Mouse (Mus musculus): ENCODE results near the gene Coil. TPM values are rescaled to one million over a fixed set of nuclear protein-coding genes. Genes with fewer than 3 reads are reported as not detected.
A peak's percentile ranks its signal among the peaks of the same experiment; 100 is the strongest.

Gene Coil
- 1 to 10 TPM; 4.9 TPM for total RNA-seq (2021)

DNA sequence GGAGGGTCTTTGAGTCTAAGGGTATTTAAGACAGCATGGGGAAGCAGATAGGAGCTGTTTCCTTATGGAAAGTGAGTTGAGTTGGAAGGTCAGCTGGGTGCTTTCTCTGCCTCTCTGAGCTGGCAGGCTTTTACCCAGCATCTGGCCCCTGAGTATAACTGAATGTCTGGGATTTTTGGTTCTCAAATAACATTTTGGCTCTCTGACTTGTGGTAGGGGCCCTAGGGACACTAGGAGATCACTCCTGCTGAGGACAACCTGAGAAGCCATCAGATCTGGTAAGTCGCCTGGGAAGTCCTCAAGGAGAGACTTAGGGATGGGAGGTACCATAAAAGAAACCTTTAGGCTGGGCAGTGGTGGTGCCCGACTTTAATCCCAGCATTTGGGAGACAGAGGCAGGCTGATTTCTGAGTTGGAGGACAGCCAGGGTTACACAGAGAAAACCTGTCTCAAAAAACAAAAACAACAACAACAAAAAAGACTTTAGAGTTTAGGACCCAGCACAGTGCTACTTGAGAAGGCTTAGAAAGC lies at the start of gene Coil:
Gene Coil, plus strand, starts transcription at position 51 of the 531 bp plus-strand sequence.
- intact Hi-C loops (cut with DNase I) = loop anchor here (5.0 kb wide), 2 partner anchors 63 to 123 kb away; no protein-coding TSS in a partner anchor
- no peak for DNase-seq

DNA sequence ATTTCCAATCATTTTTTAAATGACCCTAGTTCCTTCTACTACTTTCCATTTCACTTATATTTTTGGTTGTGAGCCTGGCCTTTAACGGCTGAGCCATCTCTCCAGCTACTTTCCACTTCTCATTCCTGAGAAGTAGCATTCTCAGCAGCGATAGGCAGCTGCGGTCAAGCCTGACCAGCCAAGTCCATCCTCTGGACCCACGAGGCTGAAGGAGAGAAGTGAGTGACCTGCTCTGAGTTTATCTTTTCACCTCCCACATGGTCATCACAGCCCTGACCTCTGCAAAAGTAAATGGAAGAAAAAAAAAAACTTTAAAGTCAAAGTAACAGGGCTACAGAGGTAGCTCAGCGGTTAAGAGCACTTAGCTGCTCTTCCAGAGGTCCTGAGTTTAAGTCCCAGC lies 43.5 kb upstream of the Coil start:
- DNase-seq = no peak
- intact Hi-C loops (cut with DNase I) = no loop called here

DNA sequence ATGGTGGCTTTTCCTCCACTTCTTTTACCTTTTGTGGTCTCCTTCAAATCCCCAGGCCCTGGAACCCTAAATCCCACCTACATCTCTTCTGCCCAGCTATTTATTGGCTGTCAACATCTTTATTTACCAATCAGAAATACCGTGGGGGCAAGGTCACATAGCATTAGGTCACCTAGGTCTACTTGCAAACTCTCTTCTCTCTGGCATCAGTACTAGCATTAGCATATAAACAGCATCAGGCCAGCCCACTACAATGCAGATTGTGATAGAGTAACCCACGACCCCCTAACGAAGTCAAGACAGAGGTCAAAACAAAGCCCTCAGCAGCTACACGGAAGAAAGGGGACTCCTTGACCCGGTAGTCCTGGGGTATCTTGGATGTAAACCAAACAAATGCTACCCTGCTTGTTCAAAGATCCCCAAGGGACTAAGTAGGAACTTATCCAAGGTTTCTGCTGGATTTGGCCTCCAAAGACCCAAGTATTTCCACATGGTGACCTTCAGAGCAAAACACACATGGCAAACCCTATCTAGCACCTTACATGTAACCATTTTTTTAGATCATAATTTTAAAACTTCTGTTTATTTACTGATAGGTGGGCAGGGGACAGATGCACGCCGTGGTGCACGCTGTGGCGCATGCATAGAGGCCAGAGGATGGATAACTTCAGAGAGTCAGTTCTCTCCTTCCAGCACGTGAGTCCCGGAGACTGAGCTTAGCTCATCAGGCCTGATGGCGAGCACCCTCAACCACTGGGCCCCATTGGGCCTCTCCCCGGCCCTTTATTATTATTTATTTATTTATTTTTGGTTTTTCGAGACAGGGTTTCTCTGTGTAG lies 38.1 kb upstream of the Coil start:
- intact Hi-C loops (cut with DNase I) = no loop called here
- no peak for DNase-seq

DNA sequence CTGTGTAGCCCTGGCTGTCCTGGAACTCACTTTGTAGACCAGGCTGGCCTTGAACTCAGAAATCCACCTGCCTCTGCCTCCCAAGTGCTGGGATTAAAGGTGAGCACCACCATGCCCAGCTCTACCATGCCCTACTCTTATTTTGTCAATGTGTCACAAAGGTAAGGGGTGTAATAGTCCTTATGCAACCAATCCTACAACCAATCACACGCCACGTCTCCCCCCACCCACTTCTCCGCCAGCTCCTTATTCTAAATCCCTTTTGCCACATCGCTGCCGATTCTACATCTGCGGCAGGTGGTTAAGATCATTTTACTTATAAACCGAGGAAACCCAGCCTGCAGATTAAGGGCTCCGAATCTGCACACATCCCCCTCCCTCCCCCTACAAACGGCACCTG lies 37.0 kb upstream of the Coil start:
- intact Hi-C loops (cut with DNase I) = no loop called here
- DNase-seq = no peak

DNA sequence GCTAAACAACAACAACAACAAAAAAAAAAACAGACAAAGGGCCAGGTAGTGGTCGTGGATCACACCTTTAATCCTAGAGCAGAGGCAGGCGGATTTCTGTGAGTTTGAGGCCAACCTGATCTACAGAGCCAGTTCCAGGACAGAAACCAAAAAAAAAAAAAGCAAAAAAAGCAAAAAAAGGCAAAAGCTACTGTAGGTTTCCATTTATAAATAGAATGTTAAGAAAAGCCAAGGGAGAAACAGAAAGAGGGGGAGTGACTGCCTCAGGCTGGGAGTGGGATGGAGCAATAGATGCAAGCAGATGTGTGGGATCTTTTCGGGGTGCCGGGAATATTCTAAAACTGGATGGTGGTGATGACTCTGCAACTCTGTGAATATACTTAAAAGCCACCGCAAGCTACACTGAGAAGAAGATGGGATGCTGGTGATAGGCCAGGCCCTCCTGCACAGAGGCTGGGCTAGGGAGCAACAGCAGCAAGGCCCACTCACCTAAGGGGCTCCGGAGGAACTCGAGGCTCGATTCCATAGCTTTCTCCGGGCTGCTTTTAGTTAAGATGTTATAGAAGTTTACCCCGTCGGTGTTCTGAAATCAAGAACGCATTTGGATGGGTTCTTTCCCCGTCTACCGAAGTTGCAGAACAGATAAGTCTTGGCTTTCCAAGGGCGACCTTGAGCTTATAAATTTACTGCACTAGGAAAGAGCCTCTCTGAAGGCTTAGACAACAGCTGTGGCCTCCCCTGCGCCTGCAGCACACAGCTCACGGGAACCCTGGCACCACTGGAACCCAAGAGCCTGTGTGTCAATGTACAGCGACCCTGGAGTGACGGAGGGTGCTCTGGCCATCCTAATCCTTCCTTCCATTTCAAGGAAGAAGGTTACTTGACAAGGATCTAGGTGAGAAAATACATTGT lies 35.7 kb upstream of the Coil start:
- no peak for DNase-seq
- intact Hi-C loops (cut with DNase I) = no loop called here

DNA sequence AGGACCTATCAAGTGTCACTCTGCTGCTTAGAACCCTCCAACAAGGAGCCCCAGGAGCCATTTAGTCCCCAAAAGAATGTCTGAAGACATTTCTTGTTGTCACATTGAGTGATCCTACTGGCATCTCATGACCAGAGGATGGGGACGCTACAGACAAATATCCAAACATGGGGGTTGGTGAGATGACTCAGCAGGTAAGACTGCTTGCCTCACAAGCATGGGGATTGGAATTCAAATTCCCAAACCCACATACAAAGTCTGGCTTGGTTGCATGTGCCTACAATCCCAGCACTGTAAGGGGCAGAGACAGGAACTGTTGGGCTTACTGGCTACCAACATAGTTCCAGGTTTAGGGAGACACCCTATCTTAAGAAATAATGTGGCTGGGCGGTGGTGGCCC lies 32.2 kb upstream of the Coil start:
- intact Hi-C loops (cut with DNase I) = no loop called here
- no peak for DNase-seq

DNA sequence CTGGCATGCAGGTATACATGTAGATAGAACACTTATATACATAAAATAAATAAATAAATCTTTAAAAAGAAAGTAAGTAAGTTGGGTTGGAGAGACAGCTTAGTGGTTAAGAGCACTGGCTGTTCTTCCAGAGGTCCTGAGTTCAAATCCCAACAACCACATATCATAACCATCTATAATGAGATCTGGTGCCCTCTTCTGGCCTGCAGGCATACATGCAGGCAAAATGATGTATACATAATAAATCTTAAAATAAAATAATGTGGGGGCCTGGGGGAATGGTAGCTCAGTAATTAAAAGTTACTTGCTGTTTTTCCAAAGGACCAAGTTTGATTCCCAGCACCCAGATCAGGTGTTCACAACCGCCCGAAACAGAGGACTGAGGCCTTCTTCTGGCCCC lies 31.3 kb upstream of the Coil start:
- intact Hi-C loops (cut with DNase I) = no loop called here
- DNase-seq = no peak

DNA sequence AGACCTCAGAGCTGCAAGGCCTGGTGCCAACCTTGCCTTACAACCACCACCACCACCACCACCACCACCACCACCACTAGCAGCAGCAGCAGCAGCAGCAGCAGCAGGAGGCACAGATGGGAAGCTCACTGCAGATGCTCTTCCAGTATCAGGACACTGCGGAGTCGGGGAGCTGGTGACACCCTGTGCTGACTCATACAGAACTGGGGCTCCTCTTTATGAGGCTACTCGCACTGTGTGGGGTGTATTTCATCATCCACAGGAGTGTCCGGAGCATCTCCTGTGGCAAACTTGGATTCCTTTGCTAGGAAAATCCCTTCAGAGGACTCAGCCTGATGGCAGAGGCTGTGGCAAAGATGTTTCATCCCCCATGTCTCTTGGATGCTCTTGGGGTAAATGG lies 30.4 kb upstream of the Coil start:
- intact Hi-C loops (cut with DNase I) = no loop called here
- DNase-seq = no peak

DNA sequence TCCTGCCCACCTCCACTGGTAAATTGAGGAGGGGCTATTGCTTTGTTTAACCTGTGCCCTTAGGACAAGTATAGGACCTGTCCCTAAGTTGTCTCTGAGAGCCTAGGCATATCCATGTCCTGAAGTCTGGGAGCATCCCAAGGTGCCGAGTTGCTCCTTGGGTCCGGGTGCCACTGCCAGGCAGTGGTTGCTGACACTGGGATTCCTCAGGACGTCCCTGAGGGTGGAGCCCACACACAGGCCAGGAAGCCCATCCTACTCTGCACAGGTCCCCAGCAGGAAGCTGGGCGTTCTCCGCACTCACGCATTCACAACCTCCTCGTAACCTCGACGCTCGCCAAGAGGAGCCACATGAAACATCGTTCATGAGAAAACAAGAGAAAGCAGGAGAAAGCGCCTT lies 28.6 kb upstream of the Coil start:
- intact Hi-C loops (cut with DNase I) = no loop called here
- no peak for DNase-seq

DNA sequence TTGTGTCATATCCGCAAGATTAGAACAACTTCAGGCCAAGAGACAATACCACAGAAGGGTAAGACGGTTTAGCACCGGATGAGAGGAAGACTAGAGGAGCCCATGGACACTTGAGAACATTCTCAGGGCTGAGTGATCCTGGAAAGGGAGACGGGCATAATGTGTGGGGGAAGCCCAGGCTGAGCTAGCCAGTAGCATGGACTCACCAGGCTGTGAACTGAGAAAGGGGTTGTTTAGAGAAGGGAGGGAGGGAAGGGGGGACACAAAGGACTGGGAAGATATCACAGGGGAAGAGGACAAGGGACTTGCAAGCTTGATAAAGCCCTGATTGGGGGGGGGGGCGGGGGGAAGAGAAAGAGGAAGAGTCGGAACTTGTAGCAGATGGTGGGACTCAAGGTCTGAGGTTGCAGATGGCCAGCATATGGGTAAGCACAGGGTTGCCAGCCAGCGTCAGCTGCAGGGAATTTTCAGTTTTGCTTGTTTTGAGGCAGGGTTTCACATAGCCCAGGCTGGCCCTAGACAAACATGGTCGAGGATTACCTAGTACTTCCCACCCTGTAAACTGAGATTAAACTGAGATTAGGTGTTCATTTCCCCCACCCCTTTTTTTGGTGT lies 24.0 kb upstream of the Coil start:
- DNase-seq = no peak
- intact Hi-C loops (cut with DNase I) = no loop called here

DNA sequence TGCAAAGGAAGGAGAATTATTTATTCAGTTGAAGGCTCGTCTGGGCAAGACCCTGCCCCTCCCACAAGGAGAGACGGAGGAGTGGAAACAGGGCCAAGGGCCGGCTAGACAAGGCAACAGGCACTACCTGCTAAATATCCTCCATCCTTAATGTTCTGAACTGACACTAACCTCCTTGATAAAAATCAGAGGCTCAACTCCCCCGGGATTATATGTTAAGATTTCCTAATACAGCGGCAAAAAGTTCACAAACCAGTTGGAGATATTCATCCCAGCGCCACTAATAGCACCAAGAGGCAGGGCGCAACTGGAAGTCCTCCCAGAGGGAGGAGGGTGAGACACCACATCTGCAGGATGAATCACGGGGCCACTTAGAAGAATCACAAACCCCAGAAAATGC lies 21.2 kb upstream of the Coil start:
- no peak for DNase-seq
- intact Hi-C loops (cut with DNase I) = no loop called here

DNA sequence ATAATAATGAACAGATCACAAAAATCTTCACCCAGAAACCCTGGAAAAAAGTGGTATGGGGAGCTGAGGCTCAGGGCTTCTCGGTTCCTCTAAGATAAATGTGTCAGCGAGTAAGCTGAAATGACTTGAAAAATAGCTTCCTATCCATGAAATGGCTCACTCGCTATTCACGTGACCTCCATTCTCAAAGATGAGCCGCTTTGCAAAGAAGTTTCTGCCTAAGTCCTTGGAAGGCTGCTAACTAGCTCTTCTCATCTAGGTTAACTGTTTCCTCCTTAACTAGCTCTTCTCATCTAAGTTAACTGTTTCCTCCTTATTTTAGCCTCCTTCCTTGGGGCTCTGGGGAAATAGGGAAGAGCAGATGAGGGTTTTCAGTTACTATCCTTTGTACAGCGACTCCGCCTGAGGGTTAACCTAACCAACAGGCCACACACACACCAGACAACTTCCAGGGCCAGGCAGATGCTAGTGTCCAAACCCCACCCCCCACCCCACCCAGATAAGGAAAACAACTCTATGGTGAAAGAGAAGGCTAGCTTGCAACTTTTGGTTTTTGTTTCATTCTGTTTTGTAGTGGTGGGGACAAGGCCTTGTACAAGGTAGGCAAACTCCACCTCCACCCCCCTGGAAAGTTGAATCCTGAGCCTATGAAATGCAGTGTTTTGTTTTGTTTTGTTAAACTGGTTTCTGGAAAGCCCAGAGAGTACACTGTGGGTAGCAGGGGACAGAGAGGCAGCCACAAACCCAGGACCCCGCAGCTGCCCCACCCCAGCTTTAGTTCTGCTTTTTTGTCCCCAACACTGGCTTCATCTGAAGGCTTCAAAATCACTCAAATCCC lies 20.0 kb upstream of the Coil start:
- DNase-seq = peak in 1 of 2 experiments; percentile 14
- intact Hi-C loops (cut with DNase I) = loop anchor here (5.0 to 10.0 kb wide), 2 partner anchors 88 to 185 kb away; partner anchors contain the start of gene Akap1

DNA sequence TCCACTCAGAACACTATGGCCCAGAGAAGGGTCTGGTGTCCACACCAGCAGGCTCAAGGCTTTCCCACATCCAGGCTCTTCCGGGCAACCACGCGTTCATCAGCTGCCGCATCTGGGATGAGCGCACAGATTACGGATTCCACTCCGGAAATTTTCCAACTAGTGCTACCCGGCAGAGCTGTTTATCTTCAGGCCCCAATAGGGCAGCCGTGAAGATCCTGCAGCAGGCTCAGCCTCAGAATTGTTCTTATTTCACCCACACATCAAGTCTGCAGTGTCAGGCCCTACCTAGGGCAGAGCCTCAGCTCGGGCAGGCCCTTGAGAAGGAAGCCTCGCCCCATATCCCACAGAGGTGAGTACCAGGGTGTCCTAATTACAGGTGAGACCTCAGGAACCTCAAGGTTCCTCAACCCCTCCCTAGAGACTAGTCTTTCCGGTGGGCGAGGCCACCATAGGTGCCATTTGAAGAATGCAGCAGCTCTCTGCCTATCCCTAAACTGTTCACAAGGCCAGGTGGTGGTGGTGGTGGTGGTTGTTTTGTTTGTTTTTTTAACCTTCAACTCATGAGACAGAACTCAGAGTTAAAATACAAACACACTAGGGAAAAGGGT lies 19.3 kb upstream of the Coil start:
- DNase-seq = no peak
- intact Hi-C loops (cut with DNase I) = loop anchor here (5.0 to 10.0 kb wide), 2 partner anchors 88 to 186 kb away; partner anchors contain the start of gene Akap1

DNA sequence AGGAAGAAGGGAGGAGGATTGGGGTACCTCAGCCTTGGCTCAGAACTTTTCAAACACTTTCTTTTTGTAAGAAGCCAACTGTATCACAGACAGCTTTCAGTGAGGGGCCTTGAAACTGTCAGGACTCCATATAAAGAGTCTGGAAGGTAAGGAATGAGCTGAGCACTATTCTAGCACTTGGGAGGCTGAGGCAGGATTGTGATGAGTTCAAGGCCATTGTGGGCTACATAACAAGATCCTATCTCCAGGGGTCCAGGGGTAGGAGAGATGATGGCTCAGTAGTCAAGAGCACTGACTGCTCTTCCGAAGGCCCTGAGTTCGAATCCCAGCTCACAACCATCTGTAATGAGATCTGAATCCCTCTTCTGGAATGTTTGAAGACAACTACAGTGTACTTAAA lies 18.5 kb upstream of the Coil start:
- intact Hi-C loops (cut with DNase I) = loop anchor here (5.0 to 10.0 kb wide), 2 partner anchors 89 to 187 kb away; partner anchors contain the start of gene Akap1
- DNase-seq = no peak

DNA sequence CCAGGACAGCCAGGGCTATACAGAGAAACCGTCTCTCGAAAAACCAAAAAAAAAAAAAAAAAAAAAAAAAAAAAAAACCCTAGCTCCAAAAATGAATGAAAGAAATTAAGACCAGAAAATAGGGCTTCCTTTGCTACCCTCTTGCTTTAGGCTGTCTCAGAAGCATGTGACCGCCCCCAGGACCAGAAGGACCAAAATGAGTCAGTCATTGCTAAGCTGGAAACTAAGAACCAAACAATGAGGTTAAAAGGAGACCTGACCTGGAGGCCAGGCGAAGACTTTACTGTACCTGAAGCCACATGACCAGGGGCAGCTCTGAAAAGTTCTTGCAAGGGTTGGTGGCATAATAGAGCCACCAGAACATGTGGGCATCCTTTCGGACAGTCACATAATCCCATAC lies 17.9 kb upstream of the Coil start:
- intact Hi-C loops (cut with DNase I) = loop anchor here (5.0 to 10.0 kb wide), 2 partner anchors 90 to 187 kb away; partner anchors contain the start of gene Akap1
- DNase-seq = no peak

DNA sequence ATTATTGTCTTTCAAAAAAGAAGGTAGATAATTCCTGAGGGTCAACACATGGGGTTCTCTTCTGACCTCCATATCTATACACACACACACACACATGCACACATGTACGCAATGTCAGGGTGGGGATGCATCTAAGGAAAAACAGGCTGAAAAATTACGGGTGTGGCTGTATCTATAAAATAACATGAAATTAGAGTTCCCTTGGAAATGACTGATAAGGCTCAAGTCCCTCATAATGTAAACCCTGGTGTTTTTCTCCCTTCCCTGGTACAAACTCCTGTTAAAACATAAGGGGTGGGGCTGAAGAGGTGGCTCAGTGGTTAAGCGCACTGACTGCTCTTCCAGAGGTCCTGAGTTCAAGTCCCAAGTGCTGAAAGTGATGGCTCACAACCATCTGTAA lies 16.5 kb upstream of the Coil start:
- intact Hi-C loops (cut with DNase I) = loop anchor here (5.0 to 10.0 kb wide), 2 partner anchors 91 to 189 kb away; partner anchors contain the start of gene Akap1

DNA sequence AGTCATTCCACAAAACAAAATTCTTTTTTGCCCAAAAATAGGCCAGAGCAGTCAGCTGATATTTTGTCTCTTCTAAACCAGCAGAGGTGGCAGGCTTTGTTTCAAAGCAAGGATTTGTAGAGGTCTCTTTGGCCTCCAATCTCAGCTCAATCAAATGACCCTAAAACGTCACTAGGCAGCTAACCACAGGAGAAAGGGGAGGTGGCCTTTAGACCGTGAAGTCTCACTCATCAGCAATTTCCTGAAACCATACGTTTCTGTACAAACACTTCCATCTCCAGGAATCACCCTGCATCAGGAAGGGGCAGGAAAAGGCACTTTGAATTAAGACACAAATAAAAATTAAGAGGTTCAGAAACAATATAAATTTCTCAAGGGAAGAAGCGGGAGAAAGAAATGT lies 15.2 kb upstream of the Coil start:
- no peak for DNase-seq
- intact Hi-C loops (cut with DNase I) = loop anchor here (1.0 to 10.0 kb wide), 4 partner anchors 48 to 190 kb away; partner anchors contain the start of gene Akap1

More for the DNA sequence above, 16.5 kb upstream of the Coil start:
- DNase-seq = no peak

DNA sequence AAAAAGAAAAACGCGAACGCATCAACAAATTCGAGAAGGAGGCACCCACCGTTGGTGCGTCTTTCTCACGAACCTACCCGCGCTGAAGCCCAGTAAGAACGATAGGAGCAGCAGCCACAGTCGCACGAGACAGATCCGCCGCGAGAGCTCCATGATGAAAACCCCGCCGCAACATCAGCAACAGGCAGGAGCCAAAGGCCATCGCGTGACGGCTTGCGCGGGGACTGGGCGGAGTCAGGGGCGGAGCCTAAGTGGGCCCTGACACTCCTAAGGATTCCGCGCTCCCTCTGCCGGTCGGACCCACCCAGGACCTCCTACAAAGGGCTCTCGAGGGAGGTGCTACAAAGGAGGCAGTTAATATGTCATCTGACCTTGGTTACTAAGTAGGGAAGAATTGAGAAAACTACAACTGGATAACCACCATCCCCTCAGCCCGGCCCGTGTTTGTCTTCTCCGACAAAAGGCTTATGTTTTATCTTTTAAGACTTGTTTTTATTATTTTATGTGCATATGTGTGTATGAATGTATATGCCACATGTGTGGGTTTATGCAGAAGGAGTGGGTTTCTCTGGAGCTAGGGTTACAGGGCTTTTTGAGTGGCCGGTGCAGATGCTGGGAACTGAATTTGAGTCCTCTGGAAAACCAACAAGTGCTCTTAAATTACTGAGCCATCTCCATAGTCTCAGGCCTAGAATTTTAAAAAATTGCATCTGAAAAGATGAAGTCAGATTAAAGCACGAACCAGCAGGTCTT lies 14.7 kb upstream of the Coil start, which contains the start of gene Scpep1:
Gene Scpep1, minus strand, starts transcription at position 249 of the 753 bp plus-strand sequence.
- peak; percentile 96 to 99 for DNase-seq
- intact Hi-C loops (cut with DNase I) = loop anchor here (1.0 to 10.0 kb wide), 3 partner anchors 48 to 191 kb away; no protein-coding TSS in a partner anchor
